Mouse (Mus musculus) thymus, adult 2 months (tissue): ENCODE measurements around the gene Prkag1.

Source experiments
- CTCF ChIP-seq: fragments of 200-500 bp; IDR thresholded peaks from 2 replicates; pipeline ENCODE4 v1.5.1; 2012; ENCODE audit warnings: mild to moderate bottlenecking, control low read depth, low read length, moderate library complexity, borderline replicate concordance; ENCODE audit not compliant: control insufficient read depth, poor library complexity, insufficient read depth; ENCODE audit errors: extremely low read depth
- POLR2A ChIP-seq: fragments of 200-500 bp; IDR thresholded peaks from 2 replicates; pipeline ENCODE4 v1.6.1; 2012; ENCODE audit warnings: mild to moderate bottlenecking, low read length, control low read depth, moderate library complexity; ENCODE audit not compliant: control insufficient read depth, poor library complexity, insufficient read depth; ENCODE audit errors: extremely low read depth

DNA sequence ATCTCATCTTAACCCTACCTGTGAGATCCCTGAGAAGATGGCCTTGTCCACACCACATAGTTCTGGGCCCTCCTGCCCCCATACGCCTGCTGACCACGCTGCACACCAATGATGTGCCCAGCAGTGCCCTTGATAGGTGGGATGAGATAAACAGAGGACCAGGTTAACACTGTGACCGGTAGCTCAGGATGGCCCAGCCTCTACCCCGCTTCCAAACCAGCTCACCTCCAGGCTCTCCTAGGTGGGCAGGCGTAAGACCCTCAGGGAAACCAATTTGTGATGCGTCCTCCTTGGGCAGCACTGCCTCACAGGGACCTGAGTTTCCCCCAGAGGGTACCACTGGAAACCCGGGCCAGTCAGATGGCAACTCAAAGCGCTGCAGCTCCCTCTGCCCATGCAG is 34.5 kb upstream of the Prkag1 start:
- no peak for TF ChIP-seq POLR2A
- no peak for TF ChIP-seq CTCF
